Mouse (Mus musculus) liver, embryonic 12.5 days (tissue): ENCODE results near the gene Nlgn2. TPM values are rescaled to one million over a fixed set of nuclear protein-coding genes. Genes with fewer than 3 reads are reported as not detected.
"Not testable (repeated sequence)": the region's sequence is repeated elsewhere in the genome, so short reads cannot be mapped to it uniquely, and the experiment has no call there.

Experiments used
- ATAC-seq: fragments of 200-750 bp; cut with Nextera tagmentation; 2 replicates; pipeline ENCODE4 v1.8.0; 2017; ENCODE audit warnings: moderate number of reproducible peaks, mild to moderate bottlenecking, moderate library complexity
- H3K27ac ChIP-seq: fragments of 300-500 bp; sonication (generic); 2 replicates; pipeline ENCODE4 v1.5.1; 2016; ENCODE audit warnings: mild to moderate bottlenecking
- H3K27me3 ChIP-seq: fragments of 300-500 bp; sonication (generic); replicated peaks from 2 replicates; pipeline ENCODE4 v1.6.1; 2016; ENCODE audit warnings: mild to moderate bottlenecking, moderate library complexity
- H3K36me3 ChIP-seq: fragments of 300-500 bp; sonication (generic); 2 replicates; pipeline ENCODE4 v1.6.1; 2016; ENCODE audit warnings: mild to moderate bottlenecking, moderate library complexity
- H3K4me1 ChIP-seq: fragments of 300-500 bp; sonication (generic); 2 replicates; pipeline ENCODE4 v1.6.1; 2016
- H3K4me2 ChIP-seq: fragments of 300-500 bp; sonication (generic); 2 replicates; pipeline ENCODE4 v1.6.1; 2016; ENCODE audit warnings: mild to moderate bottlenecking, moderate library complexity
- H3K4me3 ChIP-seq: fragments of 300-500 bp; sonication (generic); 2 replicates; pipeline ENCODE4 v1.5.1; 2016; ENCODE audit warnings: mild to moderate bottlenecking, moderate library complexity
- H3K9ac ChIP-seq: fragments of 300-500 bp; sonication (generic); 2 replicates; pipeline ENCODE4 v1.6.1; 2016; ENCODE audit warnings: mild to moderate bottlenecking, moderate library complexity
- H3K9me3 ChIP-seq: fragments of 300-500 bp; sonication (generic); replicated peaks from 2 replicates; pipeline ENCODE4 v1.6.1; 2016; ENCODE audit warnings: mild to moderate bottlenecking, moderate library complexity
- WGBS: fragments of 180-500 bp; shearing (Covaris S2); methylation state at CpG from one replicate; pipeline ENCODE4 v1.1.7; 2016; ENCODE audit not compliant: insufficient replicate concordance; 5-methylcytosine and 5-hydroxymethylcytosine counted together
- polyA plus RNA-seq: library from polyadenylated mRNA; unstranded; fragments of >200 nt; fragmentation: Nextera tagmentation; extraction: Ambion mirVana; gene quantifications from 2 replicates; pipeline ENCODE4 v1.2.1, GENCODE M21; 2016

Nlgn2 gene
- polyA plus RNA-seq, 1 experiment from 2014 or later, result 1.3 TPM

- H3K4me1 ChIP-seq, result peaks cover 80% of the 10 kb centered on the region
- H3K9ac ChIP-seq, result no peak overlapping the region
- no peaks in the 10 kb centered on the region for H3K36me3 ChIP-seq
- ATAC-seq, result no peak
- WGBS, result 82% methylated on average over 3 of the region's 3 CpGs
- peak overlapping the region; percentile 96 for H3K4me2 ChIP-seq
- no peak overlapping the region for H3K4me3 ChIP-seq
- no peaks in the 10 kb centered on the region for H3K9me3 ChIP-seq
- H3K27ac ChIP-seq, result peak overlapping the region; percentile 87
- no peaks in the 10 kb centered on the region for H3K27me3 ChIP-seq
Observed at GRCm38 (mm10) chr11:69878399-69878798, 40.8 kb upstream of the Nlgn2 start.

- Histone ChIP-seq H3K4me1 (peaks cover 79% of the 10 kb centered on the region), H3K27ac (peak within 1 kb of the TSS; percentile 87), H3K27me3 (no peaks in the 10 kb centered on the region), H3K4me3 (0 out of 2 replicates have a peak within 1 kb of the TSS, but pooled peaks have one; percentile 10), H3K9me3 (no peaks in the 10 kb centered on the region), H3K9ac (no peak within 1 kb of the TSS), H3K36me3 (no peaks in the 10 kb centered on the region), H3K4me2 (peak within 1 kb of the TSS; percentile 96)
- 82% methylated on average over 11 of the region's 11 CpGs for WGBS
- ATAC-seq, result no peak
Observed at GRCm38 (mm10) chr11:69877878-69878277, 40.3 kb upstream of the Nlgn2 start, which contains the start of gene Tmem95. TSS of gene Tmem95 (minus strand) at chr11:69878018.

- peak overlapping the region; percentile 48 for H3K4me2 ChIP-seq
- no peak overlapping the region for H3K9ac ChIP-seq
- no peaks in the 10 kb centered on the region for H3K9me3 ChIP-seq
- 0 out of 2 replicates have a peak overlapping the region, but pooled peaks have one; percentile 10 for H3K4me3 ChIP-seq
- peak; percentile 23 for ATAC-seq
- H3K36me3 ChIP-seq, result no peaks in the 10 kb centered on the region
- 4% methylated on average over 12 of the region's 12 CpGs for WGBS
- no peaks in the 10 kb centered on the region for H3K27me3 ChIP-seq
- peaks cover 74% of the 10 kb centered on the region for H3K4me1 ChIP-seq
- H3K27ac ChIP-seq, result peak overlapping the region; percentile 47; the same call in 1 of the 2 replicates
Observed at GRCm38 (mm10) chr11:69876867-69877266, 39.3 kb upstream of the Nlgn2 start.

- Histone ChIP-seq H3K27ac (peak overlapping the region; percentile 47), H3K9me3 (no peaks in the 10 kb centered on the region), H3K4me3 (no peak overlapping the region), H3K27me3 (no peaks in the 10 kb centered on the region), H3K4me1 (peaks cover 67% of the 10 kb centered on the region), H3K4me2 (peak overlapping the region; percentile 19; the same call in 1 of the 2 replicates), H3K9ac (no peak overlapping the region), H3K36me3 (no peaks in the 10 kb centered on the region)
- no peak for ATAC-seq
- WGBS, result 31% methylated on average over 7 of the region's 7 CpGs
Observed at GRCm38 (mm10) chr11:69876186-69876585, 38.6 kb upstream of the Nlgn2 start.

- H3K27ac ChIP-seq, result no peak overlapping the region
- H3K9me3 ChIP-seq, result no peaks in the 10 kb centered on the region
- H3K27me3 ChIP-seq, result no peaks in the 10 kb centered on the region
- no peak overlapping the region for H3K4me3 ChIP-seq
- 81% methylated on average over 4 of the region's 4 CpGs for WGBS
- no peak overlapping the region for H3K9ac ChIP-seq
- peaks cover 48% of the 10 kb centered on the region for H3K4me1 ChIP-seq
- no peak overlapping the region for H3K4me2 ChIP-seq
- H3K36me3 ChIP-seq, result no peaks in the 10 kb centered on the region
- no peak for ATAC-seq
Observed at GRCm38 (mm10) chr11:69872451-69872850, 34.9 kb upstream of the Nlgn2 start.

GRCm38 (mm10) chr11:69871822-69872221, 34.2 kb upstream of the Nlgn2 start:
- no peaks in the 10 kb centered on the region for H3K9me3 ChIP-seq
- H3K4me3 ChIP-seq, result no peak overlapping the region
- H3K4me2 ChIP-seq, result no peak overlapping the region
- peaks cover 48% of the 10 kb centered on the region for H3K4me1 ChIP-seq
- H3K9ac ChIP-seq, result no peak overlapping the region
- 79% methylated on average over 7 of the region's 7 CpGs for WGBS
- no peak for ATAC-seq
- no peaks in the 10 kb centered on the region for H3K36me3 ChIP-seq
- no peaks in the 10 kb centered on the region for H3K27me3 ChIP-seq
- no peak overlapping the region for H3K27ac ChIP-seq

GRCm38 (mm10) chr11:69870289-69871069, 32.9 kb upstream of the Nlgn2 start:
- H3K27ac ChIP-seq, result no peak overlapping the region
- no peaks in the 10 kb centered on the region for H3K36me3 ChIP-seq
- H3K9ac ChIP-seq, result no peak overlapping the region
- H3K4me3 ChIP-seq, result no peak overlapping the region
- no peak overlapping the region for H3K4me2 ChIP-seq
- H3K4me1 ChIP-seq, result peaks cover 40% of the 10 kb centered on the region
- H3K27me3 ChIP-seq, result no peaks in the 10 kb centered on the region
- H3K9me3 ChIP-seq, result no peaks in the 10 kb centered on the region
- 59% methylated on average over 2 of the region's 2 CpGs for WGBS
- 0 out of 2 replicates have a peak, but pooled peaks have one; percentile 6 for ATAC-seq

GRCm38 (mm10) chr11:69867335-69867734, 29.8 kb upstream of the Nlgn2 start:
- H3K4me3 ChIP-seq, result no peak overlapping the region
- peak; percentile 50; the same call in 1 of the 2 replicates for ATAC-seq
- peaks cover 57% of the 10 kb centered on the region for H3K4me1 ChIP-seq
- H3K4me2 ChIP-seq, result peak overlapping the region; percentile 19
- no peaks in the 10 kb centered on the region for H3K9me3 ChIP-seq
- no peaks in the 10 kb centered on the region for H3K27me3 ChIP-seq
- H3K9ac ChIP-seq, result no peak overlapping the region; the same call in 1 of the 2 replicates
- no peak overlapping the region for H3K27ac ChIP-seq
- 34% methylated on average over 9 of the region's 9 CpGs for WGBS
- H3K36me3 ChIP-seq, result no peaks in the 10 kb centered on the region

GRCm38 (mm10) chr11:69865561-69865960, 28.0 kb upstream of the Nlgn2 start:
- Histone ChIP-seq H3K36me3 (no peaks in the 10 kb centered on the region), H3K4me1 (peaks cover 52% of the 10 kb centered on the region), H3K4me3 (no peak overlapping the region), H3K27me3 (no peaks in the 10 kb centered on the region), H3K27ac (peak overlapping the region; percentile 84; the same call in 1 of the 2 replicates), H3K9me3 (no peaks in the 10 kb centered on the region), H3K4me2 (no peak overlapping the region), H3K9ac (no peak overlapping the region)
- ATAC-seq, result no peak
- WGBS, result 81% methylated on average over 9 of the region's 9 CpGs

GRCm38 (mm10) chr11:69864138-69864860, 26.7 kb upstream of the Nlgn2 start:
- Histone ChIP-seq H3K27ac (peak overlapping the region; percentile 84), H3K4me1 (peaks cover 45% of the 10 kb centered on the region), H3K36me3 (no peaks in the 10 kb centered on the region), H3K9me3 (no peaks in the 10 kb centered on the region), H3K4me2 (peak overlapping the region; percentile 61), H3K4me3 (peak overlapping the region; percentile 2; the same call in 1 of the 2 replicates), H3K9ac (peak overlapping the region; percentile 61), H3K27me3 (peaks cover 8% of the 10 kb centered on the region)
- peak; percentile 64 for ATAC-seq
- 23% methylated on average over 8 of the region's 8 CpGs for WGBS

- peak overlapping the region; percentile 2; the same call in 1 of the 2 replicates for H3K4me3 ChIP-seq
- ATAC-seq, result peak; percentile 61
- peak overlapping the region; percentile 61 for H3K9ac ChIP-seq
- peaks cover 45% of the 10 kb centered on the region for H3K4me1 ChIP-seq
- H3K4me2 ChIP-seq, result peak overlapping the region; percentile 61
- H3K36me3 ChIP-seq, H3K9me3 ChIP-seq: not testable (repeated sequence)
- peaks cover 14% of the 10 kb centered on the region for H3K27me3 ChIP-seq
- peak overlapping the region; percentile 84 for H3K27ac ChIP-seq
- WGBS, result 74% methylated on average over 3 of the region's 3 CpGs
Observed at GRCm38 (mm10) chr11:69863729-69864128, 26.1 kb upstream of the Nlgn2 start.
